Mouse (Mus musculus) olfactory bulb, adult 2 months (tissue): ENCODE data around the gene Tcf7l2.

ENCODE experiments used
- CTCF ChIP-seq: fragments of 200-500 bp; IDR thresholded peaks from 2 replicates; pipeline ENCODE4 v1.5.1; 2012; ENCODE audit warnings: low read depth, mild to moderate bottlenecking, low read length, moderate library complexity; ENCODE audit not compliant: insufficient read depth
- POLR2A ChIP-seq: fragments of 200-500 bp; IDR thresholded peaks from 2 replicates; pipeline ENCODE4 v1.6.1; 2012; ENCODE audit warnings: mild to moderate bottlenecking, low read depth, low read length, moderate library complexity; ENCODE audit not compliant: insufficient read depth

DNA sequence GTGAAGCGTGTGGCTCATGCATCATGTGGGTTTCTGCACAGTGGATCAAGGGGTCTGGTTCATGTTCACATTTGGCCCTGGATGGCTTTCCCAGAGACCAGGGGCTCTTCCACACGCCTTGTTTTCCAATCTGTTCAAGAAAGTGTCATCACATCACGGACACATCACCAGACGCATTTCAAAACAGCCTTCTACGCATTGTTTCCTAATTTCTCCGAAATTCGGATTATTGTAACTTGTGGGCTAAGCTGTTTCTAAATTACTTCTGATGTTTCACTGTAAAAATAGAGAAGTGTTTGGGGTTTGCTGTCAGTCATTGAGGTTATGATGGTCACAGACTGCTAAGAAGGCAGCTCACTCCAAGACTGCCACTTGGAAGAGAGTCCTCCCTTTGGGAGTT lies 78.6 kb downstream of the Tcf7l2 start:
- TF ChIP-seq CTCF, result no peak
- no peak for TF ChIP-seq POLR2A
